Mouse (Mus musculus): ENCODE data around the gene Ldb3. TPM values are rescaled to one million over a fixed set of nuclear protein-coding genes. Genes with fewer than 3 reads are reported as not detected.
A peak's percentile ranks its signal among the peaks of the same experiment; 100 is the strongest.

Gene Ldb3
- polyA plus RNA-seq, 1 experiment from 2014 or later: 1.6 TPM

GRCm38 (mm10) chr14:34528804-34529203 lies 59.7 kb downstream of the Ldb3 start:
- H3K4me3 ChIP-seq: no peak overlapping the region

GRCm38 (mm10) chr14:34522701-34523100 lies 65.8 kb downstream of the Ldb3 start, which contains the start of gene 9230112D13Rik:
Gene 9230112D13Rik (minus strand): TSS chr14:34522801.
- H3K36me3 ChIP-seq: no peaks in the 10 kb centered on the region
- no peak within 1 kb of the TSS for H3K4me2 ChIP-seq (replicated peaks)
- no peak within 1 kb of the TSS for H3K9ac ChIP-seq
- H3K4me1 ChIP-seq: no peaks in the 10 kb centered on the region
- no peaks in the 10 kb centered on the region for H3K9me3 ChIP-seq
- no peak within 1 kb of the TSS for H3K27ac ChIP-seq
- no peak within 1 kb of the TSS for H3K4me3 ChIP-seq
- WGBS: 89% methylated on average over 8 of the region's 8 CpGs
- ATAC-seq (ENCODE audit: insufficient number of reproducible peaks, insufficient read depth, low FRiP score, low TSS enrichment): no peak
- no peaks in the 10 kb centered on the region for H3K27me3 ChIP-seq

More at GRCm38 (mm10) chr14:34528804-34529203, 59.7 kb downstream of the Ldb3 start:
- Histone ChIP-seq H3K4me1 (no peaks in the 10 kb centered on the region), H3K27me3 (0 out of 2 replicates have a peak, but pooled peaks cover 6% of the 10 kb centered on the region), H3K36me3 (no peaks in the 10 kb centered on the region), H3K9ac (no peak overlapping the region), H3K9me3 (no peaks in the 10 kb centered on the region), H3K4me2 (replicated peaks) (no peak overlapping the region), H3K27ac (no peak overlapping the region)
- no peak for ATAC-seq (ENCODE audit: insufficient number of reproducible peaks, insufficient read depth, low FRiP score, low TSS enrichment)
- WGBS: 67% methylated on average over 8 of the region's 8 CpGs

GRCm38 (mm10) chr14:34517959-34518544 lies 70.4 kb downstream of the Ldb3 start:
- 80% methylated on average over 8 of the region's 8 CpGs for WGBS
- H3K4me3 ChIP-seq: no peak overlapping the region
- H3K27me3 ChIP-seq: no peaks in the 10 kb centered on the region
- H3K4me2 ChIP-seq (replicated peaks): no peak overlapping the region
- no peak overlapping the region for H3K27ac ChIP-seq
- no peaks in the 10 kb centered on the region for H3K4me1 ChIP-seq
- H3K9me3 ChIP-seq: no peaks in the 10 kb centered on the region
- no peaks in the 10 kb centered on the region for H3K36me3 ChIP-seq
- no peak for ATAC-seq (ENCODE audit: insufficient number of reproducible peaks, insufficient read depth, low FRiP score, low TSS enrichment)
- no peak overlapping the region for H3K9ac ChIP-seq

GRCm38 (mm10) chr14:34516960-34517577 lies 71.4 kb downstream of the Ldb3 start:
- H3K9me3 ChIP-seq: no peaks in the 10 kb centered on the region
- H3K27me3 ChIP-seq: no peaks in the 10 kb centered on the region
- H3K4me1 ChIP-seq: no peaks in the 10 kb centered on the region
- no peak overlapping the region for H3K4me3 ChIP-seq
- H3K27ac ChIP-seq: no peak overlapping the region
- no peak overlapping the region for H3K4me2 ChIP-seq (replicated peaks)
- ATAC-seq (ENCODE audit: insufficient number of reproducible peaks, insufficient read depth, low FRiP score, low TSS enrichment): no peak
- no peak overlapping the region for H3K9ac ChIP-seq
- no peaks in the 10 kb centered on the region for H3K36me3 ChIP-seq
- 83% methylated on average over 10 of the region's 10 CpGs for WGBS

GRCm38 (mm10) chr14:34515860-34516259 lies 72.6 kb downstream of the Ldb3 start:
- Histone ChIP-seq H3K36me3 (no peaks in the 10 kb centered on the region), H3K27ac (no peak overlapping the region), H3K4me2 (replicated peaks) (no peak overlapping the region), H3K4me3 (no peak overlapping the region), H3K9ac (no peak overlapping the region), H3K27me3 (no peaks in the 10 kb centered on the region), H3K4me1 (no peaks in the 10 kb centered on the region), H3K9me3 (no peaks in the 10 kb centered on the region)
- WGBS: 87% methylated on average over 5 of the region's 5 CpGs
- ATAC-seq (ENCODE audit: insufficient number of reproducible peaks, insufficient read depth, low FRiP score, low TSS enrichment): no peak

GRCm38 (mm10) chr14:34514120-34514519 lies 74.4 kb downstream of the Ldb3 start:
- Histone ChIP-seq H3K27me3 (no peaks in the 10 kb centered on the region), H3K9ac (no peak overlapping the region), H3K4me1 (no peaks in the 10 kb centered on the region), H3K27ac (no peak overlapping the region), H3K4me3 (no peak overlapping the region), H3K4me2 (replicated peaks) (no peak overlapping the region), H3K36me3 (no peaks in the 10 kb centered on the region), H3K9me3 (no peaks in the 10 kb centered on the region)
- 36% methylated on average over 6 of the region's 6 CpGs for WGBS
- no peak for ATAC-seq (ENCODE audit: insufficient number of reproducible peaks, insufficient read depth, low FRiP score, low TSS enrichment)

GRCm38 (mm10) chr14:34512602-34513001 lies 75.9 kb downstream of the Ldb3 start:
- no peak for ATAC-seq (ENCODE audit: insufficient number of reproducible peaks, insufficient read depth, low FRiP score, low TSS enrichment)
- H3K27me3 ChIP-seq: no peaks in the 10 kb centered on the region
- H3K27ac ChIP-seq: no peak overlapping the region
- WGBS: 75% methylated on average over 4 of the region's 4 CpGs
- H3K9ac ChIP-seq: no peak overlapping the region
- H3K4me2 ChIP-seq (replicated peaks): no peak overlapping the region
- H3K4me1 ChIP-seq: 0 out of 2 replicates have a peak, but pooled peaks cover 4% of the 10 kb centered on the region
- no peaks in the 10 kb centered on the region for H3K36me3 ChIP-seq
- no peaks in the 10 kb centered on the region for H3K9me3 ChIP-seq
- no peak overlapping the region for H3K4me3 ChIP-seq

- Histone ChIP-seq H3K9ac (no peak overlapping the region), H3K9me3 (no peaks in the 10 kb centered on the region), H3K4me1 (0 out of 2 replicates have a peak, but pooled peaks cover 4% of the 10 kb centered on the region), H3K36me3 (no peaks in the 10 kb centered on the region), H3K27me3 (no peaks in the 10 kb centered on the region), H3K4me2 (replicated peaks) (no peak overlapping the region), H3K4me3 (no peak overlapping the region), H3K27ac (no peak overlapping the region)
- ATAC-seq (ENCODE audit: insufficient number of reproducible peaks, insufficient read depth, low FRiP score, low TSS enrichment): no peak
- 79% methylated on average over 11 of the region's 11 CpGs for WGBS
These were observed 76.6 kb downstream of the Ldb3 start for GRCm38 (mm10) chr14:34511901-34512300.

- WGBS: 49% methylated on average over 7 of the region's 7 CpGs
- H3K9me3 ChIP-seq: no peaks in the 10 kb centered on the region
- ATAC-seq (ENCODE audit: insufficient number of reproducible peaks, insufficient read depth, low FRiP score, low TSS enrichment): no peak
- H3K36me3 ChIP-seq: no peaks in the 10 kb centered on the region
- no peak overlapping the region for H3K27ac ChIP-seq
- H3K4me2 ChIP-seq (replicated peaks): no peak overlapping the region
- H3K4me3 ChIP-seq: no peak overlapping the region
- H3K27me3 ChIP-seq: no peaks in the 10 kb centered on the region
- H3K4me1 ChIP-seq: 0 out of 2 replicates have a peak, but pooled peaks cover 4% of the 10 kb centered on the region
- no peak overlapping the region for H3K9ac ChIP-seq
These were observed 79.5 kb downstream of the Ldb3 start for GRCm38 (mm10) chr14:34508842-34509439.

GRCm38 (mm10) chr14:34508187-34508840 lies 80.2 kb downstream of the Ldb3 start:
- ATAC-seq (ENCODE audit: insufficient number of reproducible peaks, insufficient read depth, low FRiP score, low TSS enrichment): peak; percentile 19; the same call in 1 of the 2 replicates
- Histone ChIP-seq H3K9me3 (no peaks in the 10 kb centered on the region), H3K9ac (no peak overlapping the region), H3K4me2 (replicated peaks) (no peak overlapping the region), H3K4me3 (no peak overlapping the region), H3K27ac (no peak overlapping the region), H3K4me1 (0 out of 2 replicates have a peak, but pooled peaks cover 4% of the 10 kb centered on the region), H3K27me3 (no peaks in the 10 kb centered on the region), H3K36me3 (no peaks in the 10 kb centered on the region)
- 56% methylated on average over 4 of the region's 4 CpGs for WGBS

- ATAC-seq (ENCODE audit: insufficient number of reproducible peaks, insufficient read depth, low FRiP score, low TSS enrichment): no peak
- Histone ChIP-seq H3K9ac (no peak overlapping the region), H3K4me2 (replicated peaks) (no peak overlapping the region), H3K27me3 (no peaks in the 10 kb centered on the region), H3K36me3 (no peaks in the 10 kb centered on the region), H3K4me1 (peaks cover 8% of the 10 kb centered on the region), H3K27ac (no peak overlapping the region), H3K9me3 (no peaks in the 10 kb centered on the region), H3K4me3 (no peak overlapping the region)
- WGBS: 84% methylated on average over 7 of the region's 7 CpGs
These were observed 83.2 kb downstream of the Ldb3 start for GRCm38 (mm10) chr14:34505309-34505708.

All from embryonic facial prominence, embryonic 12.5 days (tissue).